Mouse (Mus musculus): ENCODE data around the gene Irgq.
"Not testable (repeated sequence)": the region's sequence is repeated elsewhere in the genome, so short reads cannot be mapped to it uniquely, and the experiment has no call there.

Gene Irgq

GRCm38 (mm10) chr7:24516319-24516718 is 14.2 kb upstream of the Irgq start:
- DNase-seq (ENCODE audit: low read depth, low spot score), result not testable (repeated sequence)

- no peak for DNase-seq (ENCODE audit: low read depth, low spot score)
These were observed 13.4 kb upstream of the Irgq start for GRCm38 (mm10) chr7:24517077-24517476.

GRCm38 (mm10) chr7:24517654-24518053 is 12.8 kb upstream of the Irgq start:
- DNase-seq (ENCODE audit: low read depth, low spot score), result no peak

- no peak for DNase-seq (ENCODE audit: low read depth, low spot score)
These were observed 11.4 kb upstream of the Irgq start for GRCm38 (mm10) chr7:24519130-24519529.

GRCm38 (mm10) chr7:24520054-24520453 is 10.4 kb upstream of the Irgq start:
- not testable (repeated sequence) for DNase-seq (ENCODE audit: low read depth, low spot score)

- no peak for DNase-seq (ENCODE audit: low read depth, low spot score)
These were observed 7.7 kb upstream of the Irgq start for GRCm38 (mm10) chr7:24522805-24523204.

GRCm38 (mm10) chr7:24523723-24524122 is 6.8 kb upstream of the Irgq start:
- DNase-seq (ENCODE audit: low read depth, low spot score), result no peak

GRCm38 (mm10) chr7:24524978-24525377 is 5.5 kb upstream of the Irgq start:
- DNase-seq (ENCODE audit: low read depth, low spot score), result no peak

- no peak for DNase-seq (ENCODE audit: low read depth, low spot score)
These were observed 4.6 kb upstream of the Irgq start for GRCm38 (mm10) chr7:24525686-24526420.

GRCm38 (mm10) chr7:24528861-24529260 is 1.6 kb upstream of the Irgq start:
- DNase-seq (ENCODE audit: low read depth, low spot score), result no peak

- no peak for DNase-seq (ENCODE audit: low read depth, low spot score)
These were observed 909 bp upstream of the Irgq start for GRCm38 (mm10) chr7:24529580-24529979.

GRCm38 (mm10) chr7:24531211-24531971 is 902 bp downstream of the Irgq start:
- DNase-seq (ENCODE audit: low read depth, low spot score), result peak; percentile 35

- DNase-seq (ENCODE audit: low read depth, low spot score), result no peak
These were observed 2.6 kb downstream of the Irgq start for GRCm38 (mm10) chr7:24533031-24533571.

- DNase-seq (ENCODE audit: low read depth, low spot score), result no peak
These were observed 3.3 kb downstream of the Irgq start for GRCm38 (mm10) chr7:24533806-24534205.

- DNase-seq (ENCODE audit: low read depth, low spot score), result no peak
These were observed 3.8 kb downstream of the Irgq start for GRCm38 (mm10) chr7:24534301-24534700.

GRCm38 (mm10) chr7:24537081-24537480 is 6.6 kb downstream of the Irgq start:
- DNase-seq (ENCODE audit: low read depth, low spot score), result no peak

- DNase-seq (ENCODE audit: low read depth, low spot score), result no peak
These were observed 7.1 kb downstream of the Irgq start for GRCm38 (mm10) chr7:24537591-24537990.

- no peak for DNase-seq (ENCODE audit: low read depth, low spot score)
These were observed 7.7 kb downstream of the Irgq start for GRCm38 (mm10) chr7:24538154-24538553.

- DNase-seq (ENCODE audit: low read depth, low spot score), result no peak
These were observed 8.2 kb downstream of the Irgq start for GRCm38 (mm10) chr7:24538701-24539100.

GRCm38 (mm10) chr7:24539686-24540085 is 9.2 kb downstream of the Irgq start:
- DNase-seq (ENCODE audit: low read depth, low spot score), result no peak

GRCm38 (mm10) chr7:24544506-24544905 is 14.0 kb downstream of the Irgq start:
- no peak for DNase-seq (ENCODE audit: low read depth, low spot score)

- no peak for DNase-seq (ENCODE audit: low read depth, low spot score)
These were observed 15.7 kb downstream of the Irgq start, which contains the start of the genes Pinlyp and Xrcc1 for GRCm38 (mm10) chr7:24546068-24546614. Pinlyp (minus strand) TSS chr7:24546118. Xrcc1 (plus strand) TSS chr7:24546289.

Data from skeletal muscle tissue, adult 2 months (tissue).